Mouse (Mus musculus) hindbrain, embryonic 15.5 days (tissue): Measurements from ENCODE around the gene Stx12. TPM values are rescaled to one million over a fixed set of nuclear protein-coding genes. Genes with fewer than 3 reads are reported as not detected.

Experiments used
- ATAC-seq: fragments of 200-750 bp; cut with Nextera tagmentation; 2 replicates; pipeline ENCODE4 v1.8.0; 2017; ENCODE audit warnings: low read depth, moderate number of reproducible peaks, moderate TSS enrichment; ENCODE audit not compliant: low FRiP score
- H3K27ac ChIP-seq: fragments of 300-500 bp; sonication (generic); replicated peaks from 2 replicates; pipeline ENCODE4 v1.5.1; 2015; ENCODE audit warnings: mild to moderate bottlenecking, inconsistent platforms
- H3K27me3 ChIP-seq: fragments of 300-500 bp; sonication (generic); 2 replicates; pipeline ENCODE4 v1.6.1; 2015; ENCODE audit warnings: control low read depth, inconsistent platforms
- H3K36me3 ChIP-seq: fragments of 300-500 bp; sonication (generic); 2 replicates; pipeline ENCODE4 v1.6.1; 2015; ENCODE audit warnings: control low read depth, inconsistent platforms
- H3K4me1 ChIP-seq: fragments of 300-500 bp; sonication (generic); replicated peaks from 2 replicates; pipeline ENCODE4 v1.6.1; 2015; ENCODE audit warnings: control low read depth, inconsistent platforms
- H3K4me2 ChIP-seq: fragments of 300-500 bp; sonication (generic); 2 replicates; pipeline ENCODE4 v1.6.1; 2015; ENCODE audit warnings: moderate library complexity, mild to moderate bottlenecking, inconsistent platforms
- H3K4me3 ChIP-seq: fragments of 300-500 bp; sonication (generic); 2 replicates; pipeline ENCODE4 v1.5.1; 2015; ENCODE audit warnings: mild to moderate bottlenecking, inconsistent platforms
- H3K9ac ChIP-seq: fragments of 300-500 bp; sonication (generic); 2 replicates; pipeline ENCODE4 v1.6.1; 2015; ENCODE audit warnings: inconsistent platforms
- H3K9me3 ChIP-seq: fragments of 300-500 bp; sonication (generic); 2 replicates; pipeline ENCODE4 v1.6.1; 2016; ENCODE audit warnings: control low read depth, inconsistent platforms
- WGBS: fragments of 180-500 bp; shearing (Covaris S2); methylation state at CpG from one replicate; pipeline ENCODE4 v1.1.7; 2015; 5-methylcytosine and 5-hydroxymethylcytosine counted together
- polyA plus RNA-seq: library from polyadenylated mRNA; unstranded; fragments of >200 nt; fragmentation: Nextera tagmentation; extraction: Ambion mirVana; gene quantifications from 2 replicates; pipeline ENCODE4 v1.2.1, GENCODE M21; 2015

The Stx12 gene
- polyA plus RNA-seq, 1 experiment from 2014 or later, result 145 TPM

- Histone ChIP-seq H3K9ac (no peak overlapping the region), H3K4me1 (no peaks in the 10 kb centered on the region), H3K9me3 (no peaks in the 10 kb centered on the region), H3K4me2 (no peak overlapping the region), H3K4me3 (no peak overlapping the region), H3K27me3 (no peaks in the 10 kb centered on the region), H3K27ac (no peak overlapping the region), H3K36me3 (peaks cover 54% of the 10 kb centered on the region)
- no peak for ATAC-seq
- 92% methylated on average over 2 of the region's 2 CpGs for WGBS
Observed at GRCm38 (mm10) chr4:132904071-132904470, 19.8 kb upstream of the Stx12 start.

GRCm38 (mm10) chr4:132898197-132898596 lies 13.9 kb upstream of the Stx12 start:
- Histone ChIP-seq H3K4me1 (0 out of 2 replicates have a peak, but pooled peaks cover 8% of the 10 kb centered on the region), H3K4me2 (no peak overlapping the region), H3K27me3 (no peaks in the 10 kb centered on the region), H3K4me3 (no peak overlapping the region), H3K36me3 (peaks cover 17% of the 10 kb centered on the region), H3K9ac (no peak overlapping the region), H3K27ac (no peak overlapping the region), H3K9me3 (no peaks in the 10 kb centered on the region)
- WGBS, result 91% methylated on average over 9 of the region's 9 CpGs
- ATAC-seq, result no peak

GRCm38 (mm10) chr4:132894402-132894801 lies 10.1 kb upstream of the Stx12 start:
- no peak overlapping the region for H3K9ac ChIP-seq
- no peak overlapping the region for H3K27ac ChIP-seq
- H3K4me1 ChIP-seq, result 0 out of 2 replicates have a peak, but pooled peaks cover 8% of the 10 kb centered on the region
- H3K9me3 ChIP-seq, result no peaks in the 10 kb centered on the region
- no peak for ATAC-seq
- no peaks in the 10 kb centered on the region for H3K27me3 ChIP-seq
- no peak overlapping the region for H3K4me2 ChIP-seq
- WGBS, result 27% methylated on average over 7 of the region's 7 CpGs
- H3K36me3 ChIP-seq, result no peaks in the 10 kb centered on the region
- no peak overlapping the region for H3K4me3 ChIP-seq

- Histone ChIP-seq H3K4me2 (peak overlapping the region; percentile 87), H3K36me3 (no peaks in the 10 kb centered on the region), H3K4me3 (peak overlapping the region; percentile 85), H3K9ac (peak overlapping the region; percentile 82), H3K4me1 (peaks cover 29% of the 10 kb centered on the region), H3K27ac (peak overlapping the region; percentile 86), H3K9me3 (no peaks in the 10 kb centered on the region), H3K27me3 (no peaks in the 10 kb centered on the region)
- WGBS, result 14% methylated on average over 9 of the region's 9 CpGs
- ATAC-seq, result no peak
Observed at GRCm38 (mm10) chr4:132884844-132885374, 600 bp upstream of the Stx12 start.

GRCm38 (mm10) chr4:132883561-132884063 lies 697 bp downstream of the Stx12 start:
- H3K36me3 ChIP-seq, result no peaks in the 10 kb centered on the region
- peak overlapping the region; percentile 86 for H3K27ac ChIP-seq
- H3K9ac ChIP-seq, result peak overlapping the region; percentile 82
- WGBS, result 4% methylated on average over 21 of the region's 21 CpGs
- peak overlapping the region; percentile 87 for H3K4me2 ChIP-seq
- no peak for ATAC-seq
- H3K27me3 ChIP-seq, result no peaks in the 10 kb centered on the region
- H3K9me3 ChIP-seq, result no peaks in the 10 kb centered on the region
- H3K4me3 ChIP-seq, result peak overlapping the region; percentile 85
- H3K4me1 ChIP-seq, result peaks cover 29% of the 10 kb centered on the region

- peaks cover 16% of the 10 kb centered on the region for H3K36me3 ChIP-seq
- no peak overlapping the region for H3K4me2 ChIP-seq
- no peaks in the 10 kb centered on the region for H3K4me1 ChIP-seq
- H3K27ac ChIP-seq, result no peak overlapping the region
- H3K27me3 ChIP-seq, result no peaks in the 10 kb centered on the region
- H3K9me3 ChIP-seq, result no peaks in the 10 kb centered on the region
- ATAC-seq, result no peak
- no peak overlapping the region for H3K9ac ChIP-seq
- H3K4me3 ChIP-seq, result no peak overlapping the region
- 92% methylated on average over 7 of the region's 7 CpGs for WGBS
Observed at GRCm38 (mm10) chr4:132874363-132875097, 9.8 kb downstream of the Stx12 start.

- 90% methylated on average over 11 of the region's 11 CpGs for WGBS
- Histone ChIP-seq H3K9me3 (no peaks in the 10 kb centered on the region), H3K36me3 (peaks cover 25% of the 10 kb centered on the region), H3K4me3 (no peak overlapping the region), H3K9ac (no peak overlapping the region), H3K4me1 (no peaks in the 10 kb centered on the region), H3K27ac (no peak overlapping the region), H3K4me2 (no peak overlapping the region), H3K27me3 (no peaks in the 10 kb centered on the region)
- no peak for ATAC-seq
Observed at GRCm38 (mm10) chr4:132873481-132874362, 10.6 kb downstream of the Stx12 start.

- no peak for ATAC-seq
- H3K4me2 ChIP-seq, result no peak overlapping the region
- no peaks in the 10 kb centered on the region for H3K27me3 ChIP-seq
- WGBS, result 98% methylated on average over 3 of the region's 3 CpGs
- no peak overlapping the region for H3K9ac ChIP-seq
- H3K4me3 ChIP-seq, result no peak overlapping the region
- no peaks in the 10 kb centered on the region for H3K4me1 ChIP-seq
- no peaks in the 10 kb centered on the region for H3K9me3 ChIP-seq
- H3K36me3 ChIP-seq, result peaks cover 50% of the 10 kb centered on the region
- no peak overlapping the region for H3K27ac ChIP-seq
Observed at GRCm38 (mm10) chr4:132871116-132871515, 13.2 kb downstream of the Stx12 start.

GRCm38 (mm10) chr4:132864856-132865255 lies 19.5 kb downstream of the Stx12 start:
- H3K9ac ChIP-seq, result no peak overlapping the region
- no peaks in the 10 kb centered on the region for H3K27me3 ChIP-seq
- WGBS, result 97% methylated on average over 2 of the region's 2 CpGs
- no peak overlapping the region for H3K27ac ChIP-seq
- no peak for ATAC-seq
- peaks cover 82% of the 10 kb centered on the region for H3K36me3 ChIP-seq
- no peaks in the 10 kb centered on the region for H3K9me3 ChIP-seq
- H3K4me2 ChIP-seq, result no peak overlapping the region
- H3K4me3 ChIP-seq, result no peak overlapping the region
- H3K4me1 ChIP-seq, result no peaks in the 10 kb centered on the region

GRCm38 (mm10) chr4:132863012-132863411 lies 21.3 kb downstream of the Stx12 start:
- no peaks in the 10 kb centered on the region for H3K27me3 ChIP-seq
- no peak overlapping the region for H3K4me3 ChIP-seq
- no peak for ATAC-seq
- H3K9ac ChIP-seq, result no peak overlapping the region
- no peaks in the 10 kb centered on the region for H3K9me3 ChIP-seq
- no peak overlapping the region for H3K4me2 ChIP-seq
- WGBS, result 94% methylated on average over 13 of the region's 13 CpGs
- H3K36me3 ChIP-seq, result peaks cover 80% of the 10 kb centered on the region
- no peak overlapping the region for H3K27ac ChIP-seq
- H3K4me1 ChIP-seq, result no peaks in the 10 kb centered on the region

GRCm38 (mm10) chr4:132860880-132861279 lies 23.4 kb downstream of the Stx12 start:
- Histone ChIP-seq H3K27me3 (no peaks in the 10 kb centered on the region), H3K4me1 (no peaks in the 10 kb centered on the region), H3K4me3 (no peak overlapping the region), H3K4me2 (no peak overlapping the region), H3K9me3 (no peaks in the 10 kb centered on the region), H3K27ac (no peak overlapping the region), H3K9ac (no peak overlapping the region), H3K36me3 (peaks cover 81% of the 10 kb centered on the region)
- WGBS, result 94% methylated on average over 1 of the region's 1 CpGs
- no peak for ATAC-seq

- H3K9ac ChIP-seq, result peak overlapping the region; percentile 67
- H3K4me2 ChIP-seq, result peak overlapping the region; percentile 82
- H3K4me3 ChIP-seq, result peak overlapping the region; percentile 61
- ATAC-seq, result no peak
- peaks cover 26% of the 10 kb centered on the region for H3K36me3 ChIP-seq
- WGBS, result 88% methylated on average over 1 of the region's 1 CpGs
- peak overlapping the region; percentile 92 for H3K27ac ChIP-seq
- H3K27me3 ChIP-seq, result no peaks in the 10 kb centered on the region
- H3K9me3 ChIP-seq, result no peaks in the 10 kb centered on the region
- H3K4me1 ChIP-seq, result peaks cover 18% of the 10 kb centered on the region
Observed at GRCm38 (mm10) chr4:132843705-132844071, 40.6 kb downstream of the Stx12 start.
